Mouse (Mus musculus) layer of hippocampus, postnatal 36 days (tissue): ENCODE data around the gene Ascc1. TPM values are rescaled to one million over a fixed set of nuclear protein-coding genes. Genes with fewer than 3 reads are reported as not detected.

Source experiments
- DNase-seq, 2 experiments: peaks; one replicate each; pipeline ENCODE4 v3.0.0; 2022
- total RNA-seq, 2 experiments: library from RNA; stranded (reverse); gene quantifications; 2 replicates each; pipeline ENCODE4 v1.2.3; 2021

Ascc1 gene
- total RNA-seq, 2 experiments from 2014 or later: 14.3 to 18.1 TPM

GRCm38 (mm10) chr10:60080601-60080981, 78.0 kb downstream of the Ascc1 start:
- no peak for DNase-seq

GRCm38 (mm10) chr10:60080982-60081825, 78.6 kb downstream of the Ascc1 start:
- DNase-seq: no peak

GRCm38 (mm10) chr10:60081905-60082304, 79.3 kb downstream of the Ascc1 start:
- DNase-seq: no peak

- no peak for DNase-seq
These were observed 81.5 kb downstream of the Ascc1 start for GRCm38 (mm10) chr10:60084065-60084464.

- no peak for DNase-seq
These were observed 89.7 kb downstream of the Ascc1 start for GRCm38 (mm10) chr10:60092311-60092710.

- DNase-seq: no peak
These were observed 91.1 kb downstream of the Ascc1 start for GRCm38 (mm10) chr10:60093751-60094150.

- no peak for DNase-seq
These were observed 93.0 kb downstream of the Ascc1 start for GRCm38 (mm10) chr10:60095558-60095957.

- no peak for DNase-seq
These were observed 93.7 kb downstream of the Ascc1 start for GRCm38 (mm10) chr10:60096302-60096701.

GRCm38 (mm10) chr10:60097146-60097545, 94.5 kb downstream of the Ascc1 start:
- DNase-seq: no peak

- no peak for DNase-seq
These were observed 95.2 kb downstream of the Ascc1 start for GRCm38 (mm10) chr10:60097774-60098173.

GRCm38 (mm10) chr10:60105391-60106145, 103.0 kb downstream of the Ascc1 start:
- no peak for DNase-seq

GRCm38 (mm10) chr10:60106146-60106530, 103.5 kb downstream of the Ascc1 start, which contains the start of gene Spock2:
TSS of gene Spock2 (plus strand) at chr10:60106219.
- peak in 1 of 2 experiments; percentile 67 for DNase-seq

- peak; percentile 53 to 61 for DNase-seq
These were observed 104.1 kb downstream of the Ascc1 start for GRCm38 (mm10) chr10:60106531-60107186.

- peak in 1 of 2 experiments; percentile 26 for DNase-seq
These were observed 104.8 kb downstream of the Ascc1 start for GRCm38 (mm10) chr10:60107448-60107847.

GRCm38 (mm10) chr10:60108321-60109111, 105.9 kb downstream of the Ascc1 start:
- peak in 1 of 2 experiments; percentile 45 for DNase-seq

GRCm38 (mm10) chr10:60109336-60109735, 106.7 kb downstream of the Ascc1 start:
- DNase-seq: no peak

- no peak for DNase-seq
These were observed 107.4 kb downstream of the Ascc1 start for GRCm38 (mm10) chr10:60109989-60110388.

- no peak for DNase-seq
These were observed 108.4 kb downstream of the Ascc1 start for GRCm38 (mm10) chr10:60110908-60111475.

- no peak for DNase-seq
These were observed 111.5 kb downstream of the Ascc1 start for GRCm38 (mm10) chr10:60113965-60114690.

GRCm38 (mm10) chr10:60115345-60116185, 113.0 kb downstream of the Ascc1 start:
- DNase-seq: peak; percentile 88 to 89
